ENCODE assay signal across 14 mouse cellular contexts in genomic region chr16:42337663-42338062, GRCm38 (mm10). TPM values are rescaled to one million over a fixed set of nuclear protein-coding genes. Genes with fewer than 3 reads are reported as not detected.
A peak's percentile ranks its signal among the peaks of the same experiment; 100 is the strongest.
DNase-seq lines count a peak whose midpoint lies in the region; ATAC-seq and TF ChIP-seq lines count a peak whose summit lies in the region.
"Had no signal": no experiment of that assay in that cellular context is flagged by ENCODE, and none has a peak within 500 bp of the region (broad histone marks: within the 10 kb centered on the region; RNA-seq: fewer than 3 reads in every experiment).

No protein-coding gene starts in this region.

- WGBS in forebrain, embryonic 14.5 days = 71% methylated on average over 2 of the region's 2 CpGs
- WGBS in midbrain, embryonic 12.5 days = 45% methylated on average over 2 of the region's 2 CpGs
- WGBS in thymus, adult 2 months = 25% methylated on average over 2 of the region's 2 CpGs

- no peak overlapping the region for H3K27ac ChIP-seq in layer of hippocampus, adult 2 months
- H3K27ac ChIP-seq in forebrain, embryonic 14.5 days (ENCODE audit: low read depth, low read length) = peak overlapping the region; percentile 85; the same call in 1 of the 2 replicates
- peak overlapping the region; percentile 82; the same call in 1 of the 2 replicates for H3K27ac ChIP-seq in midbrain, embryonic 12.5 days (replicated peaks)
- no peak overlapping the region for H3K27ac ChIP-seq in thymus, adult 2 months (ENCODE audit: control insufficient read depth, insufficient read depth, low read length)
- H3K27ac ChIP-seq: stomach, postnatal 0 days had no signal

- H3K4me1 ChIP-seq in forebrain, embryonic 14.5 days (ENCODE audit: control insufficient read depth, insufficient read depth, low read length) = peaks cover 8% of the 10 kb centered on the region; the same call in 1 of the 2 replicates
- peaks cover 26% of the 10 kb centered on the region for H3K4me1 ChIP-seq in midbrain, embryonic 12.5 days
- no peaks in the 10 kb centered on the region for H3K4me1 ChIP-seq in thymus, adult 2 months (replicated peaks; ENCODE audit: control insufficient read depth, insufficient read depth, low read length)

- TF ChIP-seq POLR2A in brain, embryonic 14.5 days (IDR thresholded peaks at IDR 0.05; ENCODE audit: borderline replicate concordance, extremely low read depth, insufficient read depth, insufficient read length, poor library complexity, severe bottlenecking) = no peak
- no peak for TF ChIP-seq POLR2A in thymus, adult 2 months (IDR thresholded peaks at IDR 0.05; ENCODE audit: control insufficient read depth, extremely low read depth, insufficient read depth, low read length, poor library complexity)

- H3K27me3 ChIP-seq in forebrain, embryonic 14.5 days (replicated peaks; ENCODE audit: control insufficient read depth, insufficient read depth, low read length) = no peaks in the 10 kb centered on the region
- H3K27me3 ChIP-seq in midbrain, embryonic 12.5 days = no peaks in the 10 kb centered on the region
- no peaks in the 10 kb centered on the region for H3K27me3 ChIP-seq in thymus, adult 2 months (ENCODE audit: control insufficient read depth, insufficient read depth, low read length)

- TF ChIP-seq CTCF in layer of hippocampus, adult 2 months (conservative IDR thresholded peaks at IDR 0.05) = no peak
- peak; percentile 44; the same call in 1 of the 2 replicates for TF ChIP-seq CTCF in brain, embryonic 14.5 days (IDR thresholded peaks at IDR 0.05; ENCODE audit: borderline replicate concordance, extremely low read depth, insufficient read depth, insufficient read length)
- TF ChIP-seq CTCF in thymus, adult 2 months (IDR thresholded peaks at IDR 0.05; ENCODE audit: borderline replicate concordance, control insufficient read depth, extremely low read depth, insufficient read depth, low read length, poor library complexity) = no peak

- H3K9me3 ChIP-seq in forebrain, embryonic 14.5 days (replicated peaks; ENCODE audit: control insufficient read depth, low read length) = no peaks in the 10 kb centered on the region
- no peaks in the 10 kb centered on the region for H3K9me3 ChIP-seq in midbrain, embryonic 12.5 days

- H3K4me2 ChIP-seq in forebrain, embryonic 14.5 days (ENCODE audit: low read length) = peak overlapping the region; percentile 76
- peak overlapping the region; percentile 69 for H3K4me2 ChIP-seq in midbrain, embryonic 12.5 days (replicated peaks)

- H3K9ac ChIP-seq in forebrain, embryonic 14.5 days (ENCODE audit: low read length) = no peak overlapping the region
- H3K9ac ChIP-seq in midbrain, embryonic 12.5 days (replicated peaks) = peak overlapping the region; percentile 68; the same call in 1 of the 2 replicates

- no peak for ATAC-seq in forebrain, embryonic 14.5 days
- no peak for ATAC-seq in midbrain, embryonic 12.5 days (ENCODE audit: low FRiP score, low read depth)

- DNase-seq in layer of hippocampus, adult 2 months (ENCODE audit: low spot score in 2 of 2) = no peak
- DNase-seq in layer of hippocampus, postnatal 36 days = no peak
- DNase-seq in brain, embryonic 14.5 days (ENCODE audit: low read depth) = peak; percentile 64
- DNase-seq in forebrain, embryonic 14.5 days (ENCODE audit: low spot score) = peak; percentile 28
- no peak for DNase-seq in urinary bladder, postnatal 36 days (ENCODE audit: low spot score in 2 of 2)
- no peak for DNase-seq in gastrocnemius, adult 8-10 months (ENCODE audit: low spot score in 2 of 2)
- DNase-seq in thymus, adult 2 months = no peak
- DNase-seq: gastrocnemius, postnatal 25 days; heart, postnatal 36 days; kidney, postnatal 10 days had no signal

- H3K36me3 ChIP-seq in forebrain, embryonic 14.5 days (ENCODE audit: control insufficient read depth, insufficient read depth, low read length) = no peaks in the 10 kb centered on the region
- no peaks in the 10 kb centered on the region for H3K36me3 ChIP-seq in midbrain, embryonic 12.5 days
- H3K36me3 ChIP-seq in thymus, adult 2 months (ENCODE audit: control insufficient read depth, insufficient read depth, low read length) = no peaks in the 10 kb centered on the region

- H3K4me3 ChIP-seq in layer of hippocampus, adult 2 months = 0 out of 2 replicates have a peak overlapping the region, but pooled peaks have one; percentile 60
- H3K4me3 ChIP-seq in forebrain, embryonic 14.5 days (ENCODE audit: low read depth, low read length) = peak overlapping the region; percentile 48
- peak overlapping the region; percentile 57 for H3K4me3 ChIP-seq in midbrain, embryonic 12.5 days
- H3K4me3 ChIP-seq in thymus, adult 2 months (ENCODE audit: control insufficient read depth, insufficient read depth, low read length) = no peak overlapping the region
- H3K4me3 ChIP-seq: erythroblast, embryonic 14.5 days; myocyte had no signal

RNA-seq across cellular contexts. Expression of gene Gap43, which starts 2.8 kb away (rescaled TPM):
- 100 to 1,000 TPM; 198 to 210 TPM for total RNA-seq in layer of hippocampus, adult 2 months (2021)
- 100 to 1,000 TPM; 185 to 211 TPM for total RNA-seq in layer of hippocampus, postnatal 36 days (2021)
- 655 and 1,129 TPM in 2 replicates for polyA plus RNA-seq in brain, embryonic 14.5 days (2012; rRNA removed)
- polyA plus RNA-seq in forebrain, embryonic 14.5 days (2014; fragmentation: Nextera tagmentation; extraction: Ambion mirVana) = 829 and 974 TPM in 2 replicates
- 356 and 360 TPM in 2 replicates for polyA plus RNA-seq in midbrain, embryonic 12.5 days (2016; fragmentation: Nextera tagmentation; extraction: Ambion mirVana)
- total RNA-seq in gastrocnemius, adult 8-10 months (2022) = under 1 TPM in 2 of 4 experiments, not detected in 2; 0.27 to 0.46 TPM
- not detected in 2 replicates for polyA plus RNA-seq in thymus, adult 2 months (2012; rRNA removed)

Comparison
In these comparisons a context has a peak if more than half of its experiments do, and no peak if none do; other contexts are left out.
1. DNase-seq: peak in brain, embryonic 14.5 days (single experiment) and forebrain, embryonic 14.5 days (single experiment); none in layer of hippocampus, adult 2 months (0 of 2), layer of hippocampus, postnatal 36 days (0 of 2), urinary bladder, postnatal 36 days (0 of 2), gastrocnemius, adult 8-10 months (0 of 2) and thymus, adult 2 months (single experiment).
2. H3K27ac ChIP-seq: peak in forebrain, embryonic 14.5 days (single experiment) and midbrain, embryonic 12.5 days (single experiment); none in layer of hippocampus, adult 2 months (single experiment) and thymus, adult 2 months (single experiment).
3. RNA of gene Gap43, which starts 2.8 kb away (polyA plus RNA-seq): 655 to 1,129 TPM in brain, embryonic 14.5 days, 829 to 974 TPM in forebrain, embryonic 14.5 days and 356 to 360 TPM in midbrain, embryonic 12.5 days; not detected in thymus, adult 2 months; every median in the first group is over 100 times any median in the second.